Mouse (Mus musculus) ES-Bruce4 (cell line): ENCODE data around the gene Nab2. TPM values are rescaled to one million over a fixed set of nuclear protein-coding genes. Genes with fewer than 3 reads are reported as not detected.
A peak's percentile ranks its signal among the peaks of the same experiment; 100 is the strongest.

ENCODE experiments used
- H3K27ac ChIP-seq: 2 replicates; pipeline ENCODE4 v1.5.1; 2012; ENCODE audit warnings: low read length, inconsistent platforms; ENCODE audit not compliant: insufficient read depth
- H3K27me3 ChIP-seq: 2 replicates; pipeline ENCODE4 v1.6.1; 2012; ENCODE audit warnings: mild to moderate bottlenecking, low read length, inconsistent platforms; ENCODE audit not compliant: control insufficient read depth, poor library complexity, insufficient read depth, severe bottlenecking
- H3K36me3 ChIP-seq: 2 replicates; pipeline ENCODE4 v1.6.1; 2012; ENCODE audit warnings: inconsistent platforms, mild to moderate bottlenecking, low read length, moderate library complexity; ENCODE audit not compliant: control insufficient read depth, poor library complexity, insufficient read depth, severe bottlenecking
- H3K4me1 ChIP-seq: one replicate; pipeline ENCODE4 v1.8.1; 2011; ENCODE audit warnings: low read length; ENCODE audit not compliant: control insufficient read depth, insufficient read depth
- H3K4me3 ChIP-seq: 2 replicates; pipeline ENCODE4 v1.5.1; 2011; ENCODE audit warnings: low read depth, mild to moderate bottlenecking, low read length
- H3K9ac ChIP-seq: 2 replicates; pipeline ENCODE4 v1.6.1; 2012; ENCODE audit warnings: low read depth, mild to moderate bottlenecking, inconsistent platforms; ENCODE audit not compliant: poor library complexity, severe bottlenecking
- H3K9me3 ChIP-seq: replicated peaks from 2 replicates; pipeline ENCODE4 v1.6.1; 2012; ENCODE audit warnings: mild to moderate bottlenecking, low read length, inconsistent platforms; ENCODE audit not compliant: control insufficient read depth, poor library complexity, insufficient read depth, severe bottlenecking
- CTCF ChIP-seq: IDR thresholded peaks from one replicate; pipeline ENCODE4 v1.8.1; 2011; ENCODE audit warnings: low read depth, low read length
- EP300 ChIP-seq: IDR thresholded peaks from 2 replicates; pipeline ENCODE4 v1.6.1; 2011; ENCODE audit warnings: low read depth, low read length; ENCODE audit not compliant: insufficient read depth
- POLR2A ChIP-seq: IDR thresholded peaks from one replicate; pipeline ENCODE4 v1.8.1; 2011; ENCODE audit warnings: low read length; ENCODE audit not compliant: insufficient read depth
- polyA plus RNA-seq: library from polyadenylated mRNA; stranded (reverse); fragments of >200 nt; gene quantifications from 2 replicates; pipeline ENCODE4 v1.2.4, GENCODE M21; 2011; ENCODE audit warnings: low read depth; ENCODE audit not compliant: missing spikeins, insufficient read depth, insufficient read length

Nab2 gene
- polyA plus RNA-seq, 1 experiment, result 5.5 TPM

- H3K27me3 ChIP-seq, result no peaks in the 10 kb centered on the region
- H3K27ac ChIP-seq, result no peak within 1 kb of the TSS
- no peaks in the 10 kb centered on the region for H3K9me3 ChIP-seq
- no peak within 1 kb of the TSS for H3K4me3 ChIP-seq
- H3K4me1 ChIP-seq, result no peaks in the 10 kb centered on the region
- H3K9ac ChIP-seq, result no peak within 1 kb of the TSS
- TF ChIP-seq POLR2A, result no peak
- TF ChIP-seq EP300, result no peak
- peak; percentile 54 for TF ChIP-seq CTCF
- H3K36me3 ChIP-seq, result no peaks in the 10 kb centered on the region
These were observed 36.4 kb upstream of the Nab2 start, which contains the start of gene Myo1a for GRCm38 (mm10) chr10:127704766-127705220. Myo1a (plus strand) TSS chr10:127705170.

- Histone ChIP-seq H3K27me3 (no peaks in the 10 kb centered on the region), H3K27ac (no peak overlapping the region), H3K4me1 (no peaks in the 10 kb centered on the region), H3K9ac (no peak overlapping the region), H3K9me3 (no peaks in the 10 kb centered on the region), H3K36me3 (no peaks in the 10 kb centered on the region), H3K4me3 (no peak overlapping the region)
- TF ChIP-seq EP300, result no peak
- TF ChIP-seq POLR2A, result no peak
- TF ChIP-seq CTCF, result no peak
These were observed 35.9 kb upstream of the Nab2 start for GRCm38 (mm10) chr10:127704293-127704692.

GRCm38 (mm10) chr10:127703299-127703698 lies 34.9 kb upstream of the Nab2 start:
- Histone ChIP-seq H3K27ac (no peak overlapping the region), H3K4me1 (no peaks in the 10 kb centered on the region)
- TF ChIP-seq POLR2A (no peak), CTCF (no peak), EP300 (no peak)

GRCm38 (mm10) chr10:127698966-127699365 lies 30.6 kb upstream of the Nab2 start:
- H3K27ac ChIP-seq, result no peak overlapping the region
- H3K9me3 ChIP-seq, result no peaks in the 10 kb centered on the region
- H3K9ac ChIP-seq, result no peak overlapping the region
- H3K27me3 ChIP-seq, result no peaks in the 10 kb centered on the region
- no peaks in the 10 kb centered on the region for H3K4me1 ChIP-seq
- H3K4me3 ChIP-seq, result no peak overlapping the region
- no peak for TF ChIP-seq POLR2A
- TF ChIP-seq CTCF, result no peak
- TF ChIP-seq EP300, result no peak
- peaks cover 19% of the 10 kb centered on the region for H3K36me3 ChIP-seq

More at GRCm38 (mm10) chr10:127703299-127703698, 34.9 kb upstream of the Nab2 start:
- Histone ChIP-seq H3K9me3 (no peaks in the 10 kb centered on the region), H3K4me3 (no peak overlapping the region), H3K27me3 (no peaks in the 10 kb centered on the region), H3K9ac (no peak overlapping the region), H3K36me3 (peaks cover under 1% of the 10 kb centered on the region)

- Histone ChIP-seq H3K27ac (no peak overlapping the region), H3K4me3 (no peak overlapping the region), H3K4me1 (no peaks in the 10 kb centered on the region), H3K27me3 (no peaks in the 10 kb centered on the region), H3K36me3 (peaks cover 25% of the 10 kb centered on the region), H3K9me3 (no peaks in the 10 kb centered on the region), H3K9ac (no peak overlapping the region)
- TF ChIP-seq POLR2A (no peak), EP300 (no peak), CTCF (no peak)
These were observed 27.4 kb upstream of the Nab2 start for GRCm38 (mm10) chr10:127695775-127696174.

GRCm38 (mm10) chr10:127694636-127695035 lies 26.3 kb upstream of the Nab2 start:
- no peaks in the 10 kb centered on the region for H3K4me1 ChIP-seq
- no peak overlapping the region for H3K4me3 ChIP-seq
- H3K9ac ChIP-seq, result no peak overlapping the region
- no peak for TF ChIP-seq POLR2A
- TF ChIP-seq CTCF, result no peak
- TF ChIP-seq EP300, result no peak
- H3K36me3 ChIP-seq, result peaks cover 26% of the 10 kb centered on the region
- H3K27me3 ChIP-seq, result no peaks in the 10 kb centered on the region
- H3K9me3 ChIP-seq, result no peaks in the 10 kb centered on the region
- no peak overlapping the region for H3K27ac ChIP-seq
